Mouse (Mus musculus): Measurements from ENCODE around the gene Exoc2.

GRCm38 (mm10) chr13:30961932-30962331, 12.0 kb downstream of the Exoc2 start:
- TF ChIP-seq CTCF (IDR thresholded peaks at IDR 0.05): no peak
- no peak for TF ChIP-seq EP300 (IDR thresholded peaks at IDR 0.05)
